Mouse (Mus musculus): ENCODE results near the gene Vps35l. TPM values are rescaled to one million over a fixed set of nuclear protein-coding genes. Genes with fewer than 3 reads are reported as not detected.

The Vps35l gene
- polyA plus RNA-seq (2015; fragmentation: Nextera tagmentation; extraction: Ambion mirVana) = 85.8 and 95.4 TPM in 2 replicates

DNA sequence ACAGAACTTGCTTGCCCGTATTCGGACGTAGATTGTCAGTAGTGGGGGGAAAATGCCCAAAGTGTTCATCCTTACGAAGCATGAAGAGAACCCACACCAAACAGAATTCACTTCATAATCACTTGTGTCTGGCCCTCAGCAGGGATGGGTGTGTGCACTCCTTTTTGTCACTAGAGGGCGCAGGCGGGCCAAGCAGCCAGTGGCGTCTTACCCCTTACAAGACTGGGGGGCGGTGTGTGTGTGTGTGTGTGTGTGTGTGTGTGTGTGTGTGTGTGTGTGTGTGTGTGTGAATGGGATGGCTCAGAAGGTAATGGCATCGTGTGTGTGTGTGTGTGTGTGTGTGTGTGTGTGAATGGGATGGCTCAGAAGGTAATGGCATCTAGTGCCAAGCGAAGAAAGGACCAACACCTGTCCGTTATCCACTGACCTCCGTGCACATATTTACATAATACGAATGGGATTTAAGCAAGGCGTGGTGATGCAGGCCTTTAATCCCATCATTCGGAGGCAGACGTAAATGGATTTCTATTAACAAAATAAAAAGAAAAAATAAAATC, at the start of gene Vps35l:
Gene Vps35l, plus strand, starts transcription at position 252 of the 557 bp plus-strand sequence.
- Histone ChIP-seq H3K4me3 (ENCODE audit: low read length) (peak within 1 kb of the TSS; percentile 83), H3K9ac (ENCODE audit: low read depth, low read length) (peak within 1 kb of the TSS; percentile 79), H3K9me3 (ENCODE audit: control insufficient read depth, low read length) (no peaks in the 10 kb centered on the region), H3K27ac (ENCODE audit: low read length) (peak within 1 kb of the TSS; percentile 48), H3K27me3 (replicated peaks; ENCODE audit: control insufficient read depth, insufficient read depth, low read length) (no peaks in the 10 kb centered on the region), H3K4me1 (ENCODE audit: control insufficient read depth, insufficient read depth, low read length) (peaks cover 14% of the 10 kb centered on the region; the same call in 1 of the 2 replicates), H3K4me2 (ENCODE audit: low read depth, low read length) (peak within 1 kb of the TSS; percentile 84), H3K36me3 (ENCODE audit: control insufficient read depth, insufficient read depth, low read length) (peaks cover 3% of the 10 kb centered on the region; the same call in 1 of the 2 replicates)
- peak; percentile 84 for ATAC-seq
- WGBS = 2% methylated on average over 16 of the region's 16 CpGs

DNA sequence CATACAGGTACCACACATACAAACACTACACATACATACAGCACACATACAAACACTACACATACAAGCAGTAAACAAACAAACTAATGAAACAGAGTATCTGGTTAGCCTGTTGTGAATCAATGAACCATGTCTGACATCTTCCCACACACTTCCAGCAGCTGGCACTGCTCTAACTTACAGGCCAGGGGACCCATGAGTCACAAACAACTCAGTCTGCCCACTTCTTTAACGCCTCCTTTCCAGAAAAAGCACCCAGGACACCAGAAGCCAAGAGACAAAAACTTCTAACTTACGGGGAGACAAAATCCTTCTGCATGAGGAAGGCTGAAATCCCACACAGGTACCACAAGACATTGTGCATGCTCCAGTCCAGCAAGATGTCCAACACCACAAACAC, 48.7 kb upstream of the Vps35l start:
- ATAC-seq = no peak
- no peak overlapping the region for H3K4me2 ChIP-seq (ENCODE audit: low read depth, low read length)
- WGBS = 95% methylated on average over 2 of the region's 2 CpGs
- H3K4me1 ChIP-seq (ENCODE audit: control insufficient read depth, insufficient read depth, low read length) = no peaks in the 10 kb centered on the region
- H3K27ac ChIP-seq (ENCODE audit: low read length) = no peak overlapping the region
- peaks cover 11% of the 10 kb centered on the region; the same call in 1 of the 2 replicates for H3K36me3 ChIP-seq (ENCODE audit: control insufficient read depth, insufficient read depth, low read length)
- H3K27me3 ChIP-seq (replicated peaks; ENCODE audit: control insufficient read depth, insufficient read depth, low read length) = no peaks in the 10 kb centered on the region
- H3K4me3 ChIP-seq (ENCODE audit: low read length) = no peak overlapping the region
- H3K9me3 ChIP-seq (ENCODE audit: control insufficient read depth, low read length) = no peaks in the 10 kb centered on the region
- no peak overlapping the region for H3K9ac ChIP-seq (ENCODE audit: low read depth, low read length)

DNA sequence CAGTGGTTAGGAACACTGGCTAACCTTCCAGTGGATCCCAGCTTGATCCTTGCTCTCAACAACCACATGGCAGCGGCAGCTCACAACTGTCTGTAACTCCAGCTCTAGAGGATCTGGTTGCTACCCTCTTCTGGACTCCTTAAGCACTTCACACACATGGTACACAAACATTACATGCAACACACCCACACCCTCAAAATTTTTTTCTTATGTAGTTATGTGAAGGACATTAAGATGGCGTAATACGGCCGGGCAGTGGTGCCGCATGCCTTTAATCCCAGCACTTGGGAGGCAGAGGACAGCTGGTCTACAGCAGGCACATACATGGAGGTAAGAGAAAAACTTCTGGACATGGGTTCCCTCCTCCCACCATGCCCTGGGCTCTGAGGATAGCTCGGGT, 43.9 kb upstream of the Vps35l start:
- Histone ChIP-seq H3K9me3 (ENCODE audit: control insufficient read depth, low read length) (no peaks in the 10 kb centered on the region), H3K4me1 (ENCODE audit: control insufficient read depth, insufficient read depth, low read length) (0 out of 2 replicates have a peak, but pooled peaks cover 4% of the 10 kb centered on the region), H3K4me2 (ENCODE audit: low read depth, low read length) (no peak overlapping the region), H3K9ac (ENCODE audit: low read depth, low read length) (no peak overlapping the region), H3K4me3 (ENCODE audit: low read length) (no peak overlapping the region), H3K36me3 (ENCODE audit: control insufficient read depth, insufficient read depth, low read length) (peaks cover 13% of the 10 kb centered on the region), H3K27ac (ENCODE audit: low read length) (no peak overlapping the region), H3K27me3 (replicated peaks; ENCODE audit: control insufficient read depth, insufficient read depth, low read length) (no peaks in the 10 kb centered on the region)
- no peak for ATAC-seq
- WGBS = 90% methylated on average over 6 of the region's 6 CpGs

DNA sequence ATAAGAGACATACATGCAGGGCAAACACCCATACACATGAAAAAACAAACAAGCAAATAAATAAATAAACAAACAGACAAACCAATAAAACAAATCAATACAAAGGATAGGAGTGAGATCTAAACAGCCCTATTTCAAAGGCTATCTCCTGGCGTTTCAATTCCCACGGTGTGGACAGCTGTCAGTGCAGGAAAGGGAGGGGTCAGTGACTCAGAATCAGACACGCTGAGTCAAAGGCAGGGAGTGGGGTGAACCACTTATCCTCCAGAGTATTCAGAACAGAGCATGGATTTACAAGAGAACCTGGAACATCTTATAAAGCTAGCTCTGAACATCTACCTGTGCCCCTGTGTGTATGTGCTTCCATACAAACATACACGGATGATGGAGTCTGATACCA, 42.9 kb upstream of the Vps35l start:
- 65% methylated on average over 4 of the region's 4 CpGs for WGBS
- no peak for ATAC-seq
- Histone ChIP-seq H3K27ac (ENCODE audit: low read length) (no peak overlapping the region), H3K27me3 (replicated peaks; ENCODE audit: control insufficient read depth, insufficient read depth, low read length) (no peaks in the 10 kb centered on the region), H3K36me3 (ENCODE audit: control insufficient read depth, insufficient read depth, low read length) (peaks cover 8% of the 10 kb centered on the region), H3K4me1 (ENCODE audit: control insufficient read depth, insufficient read depth, low read length) (0 out of 2 replicates have a peak, but pooled peaks cover 4% of the 10 kb centered on the region), H3K9ac (ENCODE audit: low read depth, low read length) (no peak overlapping the region), H3K4me3 (ENCODE audit: low read length) (no peak overlapping the region), H3K9me3 (ENCODE audit: control insufficient read depth, low read length) (no peaks in the 10 kb centered on the region), H3K4me2 (ENCODE audit: low read depth, low read length) (no peak overlapping the region)

DNA sequence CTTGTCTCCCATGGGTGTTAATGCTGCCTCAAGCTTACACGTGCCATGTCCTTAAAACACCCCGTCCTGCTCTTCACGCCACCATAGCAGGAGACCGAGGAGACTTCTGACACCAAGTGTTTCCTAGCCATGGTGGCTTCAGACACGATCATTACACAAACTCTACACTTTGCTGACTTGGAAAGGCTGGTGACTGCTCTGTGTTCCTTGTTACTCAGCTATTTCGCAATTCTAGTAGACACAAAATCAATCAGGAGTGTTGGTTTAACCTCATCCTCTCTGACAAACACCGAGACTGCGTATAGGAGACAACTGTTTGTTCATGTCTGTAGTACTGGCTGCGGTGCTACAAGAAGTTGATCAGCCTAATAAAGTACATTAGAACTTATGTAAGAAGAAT, 41.1 kb upstream of the Vps35l start:
- H3K27me3 ChIP-seq (replicated peaks; ENCODE audit: control insufficient read depth, insufficient read depth, low read length) = no peaks in the 10 kb centered on the region
- 76% methylated on average over 9 of the region's 9 CpGs for WGBS
- 0 out of 2 replicates have a peak, but pooled peaks cover 8% of the 10 kb centered on the region for H3K4me1 ChIP-seq (ENCODE audit: control insufficient read depth, insufficient read depth, low read length)
- no peak overlapping the region for H3K27ac ChIP-seq (ENCODE audit: low read length)
- H3K4me2 ChIP-seq (ENCODE audit: low read depth, low read length) = no peak overlapping the region
- H3K9ac ChIP-seq (ENCODE audit: low read depth, low read length) = no peak overlapping the region
- ATAC-seq = 0 out of 2 replicates have a peak, but pooled peaks have one; percentile 10
- peaks cover 5% of the 10 kb centered on the region; the same call in 1 of the 2 replicates for H3K36me3 ChIP-seq (ENCODE audit: control insufficient read depth, insufficient read depth, low read length)
- H3K4me3 ChIP-seq (ENCODE audit: low read length) = no peak overlapping the region
- no peaks in the 10 kb centered on the region for H3K9me3 ChIP-seq (ENCODE audit: control insufficient read depth, low read length)

DNA sequence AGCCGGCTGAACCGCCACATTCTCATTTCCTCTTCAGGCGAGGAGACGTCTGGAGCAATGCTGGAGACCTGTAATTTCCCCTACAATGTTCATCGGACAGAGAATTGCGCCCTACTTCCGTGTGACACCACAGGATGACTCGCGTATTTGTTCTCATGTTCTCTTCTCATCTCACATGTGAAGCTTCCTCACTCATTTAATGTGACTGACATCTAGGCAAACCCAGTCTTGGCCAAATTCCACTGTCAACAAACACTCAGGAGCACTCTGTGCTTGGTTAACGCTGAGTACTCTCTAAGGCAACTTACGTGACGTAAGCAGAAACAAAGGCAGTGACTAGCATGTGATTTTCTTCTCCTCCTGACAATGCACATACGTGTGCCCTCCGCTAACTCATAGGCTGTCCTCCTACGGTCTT, 36.9 kb upstream of the Vps35l start:
- WGBS = 75% methylated on average over 15 of the region's 15 CpGs
- H3K4me2 ChIP-seq (ENCODE audit: low read depth, low read length) = peak overlapping the region; percentile 51; the same call in 1 of the 2 replicates
- H3K27me3 ChIP-seq (replicated peaks; ENCODE audit: control insufficient read depth, insufficient read depth, low read length) = no peaks in the 10 kb centered on the region
- H3K4me3 ChIP-seq (ENCODE audit: low read length) = no peak overlapping the region
- peaks cover 12% of the 10 kb centered on the region; the same call in 1 of the 2 replicates for H3K4me1 ChIP-seq (ENCODE audit: control insufficient read depth, insufficient read depth, low read length)
- peaks cover 3% of the 10 kb centered on the region; the same call in 1 of the 2 replicates for H3K36me3 ChIP-seq (ENCODE audit: control insufficient read depth, insufficient read depth, low read length)
- ATAC-seq = no peak
- H3K27ac ChIP-seq (ENCODE audit: low read length) = no peak overlapping the region
- H3K9me3 ChIP-seq (ENCODE audit: control insufficient read depth, low read length) = no peaks in the 10 kb centered on the region
- no peak overlapping the region for H3K9ac ChIP-seq (ENCODE audit: low read depth, low read length)

DNA sequence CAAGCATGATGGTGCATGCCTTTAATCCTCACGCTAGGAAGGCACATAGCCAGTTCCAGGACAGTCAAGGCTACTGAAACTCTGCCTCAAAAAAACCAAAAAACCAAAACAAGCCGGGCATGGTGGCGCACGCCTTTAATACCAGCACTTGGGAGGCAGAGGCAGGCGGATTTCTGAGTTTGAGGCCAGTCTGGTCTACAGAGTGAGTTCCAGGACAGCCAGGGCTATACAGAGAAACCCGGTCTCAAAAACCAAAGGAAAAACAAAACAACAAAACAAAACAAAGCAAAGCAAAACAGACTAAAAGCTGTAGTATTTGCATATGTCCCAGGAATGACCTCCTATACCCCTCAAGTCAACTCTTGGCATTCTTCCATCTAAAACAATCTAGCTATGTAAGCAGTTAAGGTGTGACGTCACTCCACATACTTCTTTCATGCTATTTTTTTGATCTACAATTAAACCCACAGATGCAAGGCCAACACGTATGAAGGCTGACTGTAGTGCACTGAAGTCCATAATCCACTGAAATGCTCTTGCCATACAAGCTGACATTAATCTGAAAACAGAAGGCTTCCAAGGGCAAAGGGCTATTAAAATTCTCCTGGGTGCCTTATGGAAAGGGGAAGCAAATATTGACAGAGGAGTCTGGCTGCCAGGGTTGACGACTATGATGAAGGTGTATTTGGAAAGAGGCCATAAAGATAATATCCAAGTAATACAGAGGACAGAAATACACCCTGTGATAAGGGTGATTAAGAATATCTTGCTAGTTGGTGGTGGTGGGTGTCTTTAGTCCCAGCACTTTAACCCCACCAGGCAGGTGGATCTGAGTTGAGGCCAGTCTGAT, 35.8 kb upstream of the Vps35l start:
- Histone ChIP-seq H3K27me3 (replicated peaks; ENCODE audit: control insufficient read depth, insufficient read depth, low read length) (no peaks in the 10 kb centered on the region), H3K4me2 (ENCODE audit: low read depth, low read length) (peak overlapping the region; percentile 51), H3K9ac (ENCODE audit: low read depth, low read length) (no peak overlapping the region), H3K4me3 (ENCODE audit: low read length) (peak overlapping the region; percentile 85), H3K4me1 (ENCODE audit: control insufficient read depth, insufficient read depth, low read length) (peaks cover 7% of the 10 kb centered on the region; the same call in 1 of the 2 replicates), H3K36me3 (ENCODE audit: control insufficient read depth, insufficient read depth, low read length) (no peaks in the 10 kb centered on the region), H3K27ac (ENCODE audit: low read length) (peak overlapping the region; percentile 91), H3K9me3 (ENCODE audit: control insufficient read depth, low read length) (no peaks in the 10 kb centered on the region)
- WGBS = 61% methylated on average over 9 of the region's 9 CpGs
- peak; percentile 69 for ATAC-seq

DNA sequence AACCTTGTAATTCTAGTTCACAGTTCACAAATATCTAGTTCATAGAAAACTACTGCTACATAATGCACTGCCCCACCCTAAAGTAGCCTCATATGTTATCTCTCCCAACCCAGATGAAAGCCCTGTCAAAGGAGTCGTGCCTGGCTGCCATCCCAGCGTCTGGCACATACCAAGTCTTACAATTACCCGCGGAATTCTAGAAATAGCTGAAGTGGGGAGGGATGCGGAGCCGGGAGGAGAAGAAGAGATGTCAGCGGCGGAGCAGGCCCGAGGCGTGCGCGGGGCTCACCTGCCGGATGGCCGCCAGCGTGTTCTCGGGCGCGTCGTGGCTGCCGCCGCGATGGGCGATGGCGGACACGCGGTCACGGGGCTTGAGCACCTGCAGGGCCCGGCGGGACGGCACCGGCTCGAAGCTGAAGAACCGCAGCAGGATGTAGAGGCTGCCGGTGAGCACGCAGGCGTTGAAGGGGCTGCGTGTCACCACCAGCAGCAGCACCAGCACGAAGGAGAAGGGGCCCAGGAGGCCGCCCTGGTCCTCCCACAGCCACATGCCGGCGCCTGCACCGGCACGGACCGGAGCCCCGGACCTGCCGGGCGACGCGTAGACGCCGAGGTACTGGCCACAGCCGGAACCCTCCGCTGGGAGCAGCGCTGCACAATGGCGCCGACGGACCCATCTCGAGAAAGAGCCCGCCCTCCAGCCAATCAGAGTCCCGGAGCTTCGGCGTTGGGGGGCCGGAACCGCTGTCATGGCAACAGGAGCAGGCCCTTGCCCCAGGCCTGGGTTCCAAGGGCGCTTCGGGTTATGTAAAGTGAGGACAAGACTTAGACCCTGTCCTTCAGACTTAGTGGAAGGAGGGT, 34.7 kb upstream of the Vps35l start, which contains the start of gene Gde1:
Gene Gde1, minus strand, starts transcription at position 678 of the 861 bp plus-strand sequence.
- H3K4me3 ChIP-seq (ENCODE audit: low read length) = peak within 1 kb of the TSS; percentile 85
- H3K27me3 ChIP-seq (replicated peaks; ENCODE audit: control insufficient read depth, insufficient read depth, low read length) = no peaks in the 10 kb centered on the region
- H3K9me3 ChIP-seq (ENCODE audit: control insufficient read depth, low read length) = no peaks in the 10 kb centered on the region
- peak within 1 kb of the TSS; percentile 85 for H3K9ac ChIP-seq (ENCODE audit: low read depth, low read length)
- peak; percentile 79 for ATAC-seq
- H3K36me3 ChIP-seq (ENCODE audit: control insufficient read depth, insufficient read depth, low read length) = no peaks in the 10 kb centered on the region
- under 1% methylated on average over 66 of the region's 66 CpGs for WGBS
- peak within 1 kb of the TSS; percentile 91 for H3K27ac ChIP-seq (ENCODE audit: low read length)
- H3K4me2 ChIP-seq (ENCODE audit: low read depth, low read length) = peak within 1 kb of the TSS; percentile 51
- peaks cover 7% of the 10 kb centered on the region; the same call in 1 of the 2 replicates for H3K4me1 ChIP-seq (ENCODE audit: control insufficient read depth, insufficient read depth, low read length)

Measured in intestine, embryonic 16.5 days (tissue).